Mouse (Mus musculus) layer of hippocampus, postnatal 10 days (tissue): ENCODE measurements around the gene Ino80b. TPM values are rescaled to one million over a fixed set of nuclear protein-coding genes. Genes with fewer than 3 reads are reported as not detected.
A peak's percentile ranks its signal among the peaks of the same experiment; 100 is the strongest.

ENCODE experiments used
- DNase-seq, 2 experiments: peaks; one replicate each; pipeline ENCODE4 v3.0.0; 2021; ENCODE audit warnings: low spot score in 2 of 2
- microRNA-seq, 2 experiments: library from miRNA; unstranded; fragments of <30 nt; microRNA quantifications; one replicate each; pipeline ENCODE4 v1.2.0; 2021
- total RNA-seq, 2 experiments: library from RNA; stranded (reverse); gene quantifications; 2 replicates each; pipeline ENCODE4 v1.2.3; 2021

Gene Ino80b
- total RNA-seq, 2 experiments from 2014 or later = 21.6 to 22.6 TPM

- no peak for DNase-seq
Measured at GRCm38 (mm10) chr6:83087926-83088260, 37.3 kb downstream of the Ino80b start.

GRCm38 (mm10) chr6:83087205-83087925 is 37.9 kb downstream of the Ino80b start:
- DNase-seq = no peak

GRCm38 (mm10) chr6:83086121-83087035 is 38.9 kb downstream of the Ino80b start, which contains the start of gene Lbx2:
Gene Lbx2 (plus strand): TSS chr6:83086367.
- no peak for DNase-seq

DNA sequence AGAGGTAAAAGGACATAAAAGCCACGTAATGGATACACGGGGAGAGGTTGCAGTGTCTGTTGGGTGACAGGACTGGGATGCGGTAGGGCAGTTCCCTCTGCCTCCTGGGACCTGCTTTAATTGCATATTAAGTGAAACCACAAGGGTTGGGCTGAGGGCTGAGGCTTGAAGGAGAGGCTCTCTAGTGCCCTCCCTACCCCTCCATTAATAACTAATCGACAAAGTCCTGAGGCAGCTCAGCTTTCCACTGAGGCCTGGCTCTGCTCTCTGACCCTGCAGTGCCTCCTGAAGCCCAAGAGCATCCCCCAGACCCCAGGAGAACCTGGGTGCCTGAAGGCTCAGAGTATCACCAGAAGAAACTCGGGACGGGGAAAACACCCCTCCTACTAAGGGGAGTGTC is 40.8 kb downstream of the Ino80b start:
- DNase-seq = no peak

GRCm38 (mm10) chr6:83083497-83083896 is 41.7 kb downstream of the Ino80b start:
- no peak for DNase-seq

- DNase-seq = no peak
Measured at GRCm38 (mm10) chr6:83080210-83080609, 45.0 kb downstream of the Ino80b start.

DNA sequence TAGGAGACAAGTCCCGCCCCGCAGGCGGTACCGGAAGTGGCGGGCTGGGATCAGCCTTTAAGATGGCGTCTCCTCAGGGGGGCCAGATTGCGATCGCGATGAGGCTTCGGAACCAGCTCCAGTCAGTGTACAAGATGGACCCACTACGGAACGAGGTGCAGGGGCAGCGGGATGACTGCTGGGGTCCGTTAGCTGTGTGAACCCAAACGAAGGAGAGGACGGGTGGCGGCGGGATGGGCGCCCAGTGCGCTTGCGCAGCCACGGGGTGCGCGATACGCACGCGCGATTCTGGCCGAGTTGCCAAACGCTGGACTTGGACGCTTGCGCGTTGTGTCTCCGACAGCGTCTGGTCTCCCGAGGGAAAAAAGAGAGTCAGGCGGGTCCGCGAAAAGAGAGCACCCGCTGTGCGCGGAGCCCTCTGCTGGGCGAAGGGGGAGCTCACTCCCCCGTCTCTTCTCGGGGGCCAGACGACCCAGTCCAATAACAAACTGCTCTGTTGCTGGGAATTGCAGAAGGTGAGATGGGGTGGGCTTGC is 46.8 kb downstream of the Ino80b start:
- DNase-seq = peak; percentile 100

DNA sequence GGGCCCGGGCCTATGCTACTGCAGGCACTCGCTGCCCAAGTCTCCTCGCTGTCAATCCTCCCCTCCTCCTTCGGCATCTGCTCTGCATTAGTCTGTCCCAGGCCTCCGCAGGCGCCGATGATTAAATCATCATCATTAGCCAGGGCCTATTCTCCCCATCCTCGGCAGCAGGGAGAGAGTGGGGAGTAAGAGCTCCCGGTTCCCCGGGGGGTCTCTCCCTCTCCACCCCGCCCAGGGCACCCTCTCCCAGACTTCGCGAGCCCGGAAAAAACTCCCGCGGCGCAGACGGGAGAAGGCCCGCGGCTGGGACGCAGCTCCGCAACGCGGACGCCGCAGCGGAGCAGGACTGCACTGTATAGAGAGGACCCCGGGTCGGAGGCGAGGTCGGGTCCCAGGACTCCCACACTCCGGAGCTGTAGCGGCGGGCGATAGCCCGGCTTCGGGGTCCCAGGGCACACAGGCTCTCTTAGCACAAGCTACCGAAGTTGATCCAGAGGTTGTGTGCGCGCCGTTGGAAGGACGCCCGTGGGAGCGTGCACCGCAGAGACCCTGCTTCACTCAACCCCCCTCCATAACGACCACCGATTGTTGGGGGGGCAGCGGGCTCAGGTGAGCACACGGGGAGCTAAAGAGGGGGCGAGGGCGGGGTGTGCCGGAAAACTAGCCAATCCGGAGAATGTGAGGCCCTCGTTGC is 47.5 kb downstream of the Ino80b start, which contains the start of gene Pcgf1:
Gene Pcgf1 (plus strand): TSS at position 240 of the 694 bp plus-strand sequence.
- DNase-seq = peak in 1 of 2 experiments; percentile 52

GRCm38 (mm10) chr6:83074979-83075378 is 50.3 kb downstream of the Ino80b start:
- DNase-seq = no peak

Small RNAs within 50 kb of the gene (microRNA-seq; reads per million reads assigned to microRNA genes)
- 0 reads per million in 2 experiments for gene Mir3470a

Other genes with a start within 250 kb of the Ino80b start
- 10 to 100 TPM; 43.2 to 47.0 TPM for gene Sema4f, start 185.7 kb downstream of the Ino80b start, total RNA-seq
- gene M1ap, start 178.5 kb downstream of the Ino80b start, total RNA-seq = not detected
- gene Dok1, start 92.0 kb downstream of the Ino80b start, total RNA-seq = 1 to 10 TPM; 1.6 to 2.4 TPM
- 1 to 10 TPM; 3.0 to 5.7 TPM for gene Loxl3, start 91.3 kb downstream of the Ino80b start, total RNA-seq
- gene Aup1, start 70.9 kb downstream of the Ino80b start, total RNA-seq = 100 to 1,000 TPM in 1 of 2 experiments, 10 to 100 TPM in 1; 92.7 to 115 TPM
- 10 to 100 TPM; 68.0 to 70.4 TPM for gene Htra2, start 70.2 kb downstream of the Ino80b start, total RNA-seq
- under 1 TPM; 0.37 to 0.54 TPM for gene Dqx1, start 67.6 kb downstream of the Ino80b start, total RNA-seq
- gene Tlx2, start 55.1 kb downstream of the Ino80b start, total RNA-seq = not detected
- 10 to 100 TPM; 18.8 to 22.2 TPM for gene Pcgf1, start 47.6 kb downstream of the Ino80b start, total RNA-seq
- gene Lbx2, start 39.1 kb downstream of the Ino80b start, total RNA-seq = under 1 TPM; 0.42 to 0.46 TPM
- 10 to 100 TPM in 1 of 2 experiments, 1 to 10 TPM in 1; 5.9 to 12.0 TPM for gene Ccdc142, start 23.8 kb downstream of the Ino80b start, total RNA-seq
- 1 to 10 TPM; 7.2 to 8.1 TPM for gene Gm42688, start 23.8 kb downstream of the Ino80b start, total RNA-seq
- gene Mrpl53, start 16.4 kb downstream of the Ino80b start, total RNA-seq = 10 to 100 TPM; 55.6 to 58.1 TPM
- 10 to 100 TPM; 27.7 to 30.3 TPM for gene Mogs, start 9.9 kb downstream of the Ino80b start, total RNA-seq
- 10 to 100 TPM; 68.6 to 72.7 TPM for gene Wbp1, start 3.9 kb downstream of the Ino80b start, total RNA-seq
- 10 to 100 TPM; 36.2 to 36.5 TPM for gene Rtkn, start 10.0 kb upstream of the Ino80b start, total RNA-seq
- gene Wdr54, start 31.0 kb upstream of the Ino80b start, total RNA-seq = 10 to 100 TPM; 21.5 to 28.1 TPM
- gene 1700003E16Rik, start 31.0 kb upstream of the Ino80b start, total RNA-seq = 10 to 100 TPM; 20.6 to 22.1 TPM
- gene Dctn1, start 40.5 kb upstream of the Ino80b start, total RNA-seq = 100 to 1,000 TPM; 360 to 362 TPM
- gene Slc4a5, start 94.4 kb upstream of the Ino80b start, total RNA-seq = 1 to 10 TPM in 1 of 2 experiments, under 1 TPM in 1; 0.31 to 2.9 TPM
- 10 to 100 TPM; 10.3 to 11.3 TPM for gene Mthfd2, start 200.5 kb upstream of the Ino80b start, total RNA-seq
- 10 to 100 TPM; 24.2 to 25.0 TPM for gene Mob1a, start 200.6 kb upstream of the Ino80b start, total RNA-seq
- gene Bola3, start 223.7 kb upstream of the Ino80b start, total RNA-seq = 10 to 100 TPM; 35.5 to 36.3 TPM